Mouse (Mus musculus) myocyte (in vitro differentiated cells): ENCODE measurements at regions not wholly inside any gene's neighbourhood (a gene's known extent, or its start where the extent isn't known, plus 50 kb on each side); places are given as distances from the start of the nearest gene placed in this dataset.
A peak's percentile ranks its signal among the peaks of the same experiment; 100 is the strongest.

Experiments used
- MYOG ChIP-seq, 3 experiments: IDR thresholded peaks; one replicate each; pipeline ENCODE4 v1.6.1; 2011; ENCODE audit warnings: control low read depth in 2 of 3, low read depth in 2 of 3, mild to moderate bottlenecking in 2 of 3; ENCODE audit not compliant: insufficient read length in 2 of 3, control insufficient read depth in 1 of 3, insufficient read depth in 1 of 3
- USF1 ChIP-seq: IDR thresholded peaks from one replicate; pipeline ENCODE4 v1.6.1; 2011; ENCODE audit warnings: low read depth, mild to moderate bottlenecking, control low read depth, moderate library complexity

DNA sequence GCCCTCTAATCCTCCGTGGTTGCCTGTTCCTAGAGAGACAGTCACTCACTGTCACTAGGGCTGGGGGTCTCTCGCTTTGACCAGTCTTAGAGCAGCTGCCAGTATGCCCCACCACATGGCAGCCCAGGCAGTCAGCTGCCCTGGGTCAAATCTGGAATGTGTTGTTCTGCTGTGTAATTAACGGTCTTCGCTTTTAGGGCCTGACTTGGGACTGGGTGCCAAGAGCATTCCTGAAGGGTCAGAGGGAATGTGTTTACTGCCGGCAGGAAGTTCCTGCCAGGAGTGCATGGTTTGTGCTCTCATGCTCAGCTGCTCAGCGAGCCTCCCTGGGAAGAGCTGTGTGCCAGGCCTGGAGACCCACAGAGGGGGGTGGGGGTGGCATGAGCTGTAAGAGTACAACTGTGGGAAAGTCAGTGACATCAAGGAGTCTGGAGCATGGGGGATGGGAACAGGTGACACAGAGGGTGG, 518.5 kb upstream of the Lrrc6 start:
- TF ChIP-seq MYOG (IDR thresholded peaks at IDR 0.05; ENCODE audit: control insufficient read depth in 1 of 3, insufficient read depth in 1 of 3, insufficient read length in 2 of 3, low read depth in 2 of 3), result peak in 2 of 3 experiments; percentile 88 to 94
- TF ChIP-seq USF1, result no peak
